Mouse (Mus musculus): ENCODE data around the gene Immt.

The Immt gene

GRCm38 (mm10) chr6:71830690-71831580, at the start of gene Immt:
Gene Immt (plus strand): TSS chr6:71831331.
- DNase-seq = peak; percentile 95 to 98

GRCm38 (mm10) chr6:71783165-71783564, 48.0 kb upstream of the Immt start:
- no peak for DNase-seq

- no peak for DNase-seq
Observed at GRCm38 (mm10) chr6:71788348-71788747, 42.8 kb upstream of the Immt start.

- DNase-seq = no peak
Observed at GRCm38 (mm10) chr6:71791771-71792170, 39.4 kb upstream of the Immt start.

- no peak for DNase-seq
Observed at GRCm38 (mm10) chr6:71799391-71799790, 31.7 kb upstream of the Immt start.

GRCm38 (mm10) chr6:71801011-71801713, 30.0 kb upstream of the Immt start:
- DNase-seq = no peak

- no peak for DNase-seq
Observed at GRCm38 (mm10) chr6:71801714-71802094, 29.4 kb upstream of the Immt start.

- DNase-seq = peak in 1 of 2 experiments; percentile 21
Observed at GRCm38 (mm10) chr6:71803609-71804008, 27.5 kb upstream of the Immt start.

- peak; percentile 72 to 78 for DNase-seq
Observed at GRCm38 (mm10) chr6:71804061-71804829, 26.9 kb upstream of the Immt start.

GRCm38 (mm10) chr6:71806713-71807112, 24.4 kb upstream of the Immt start:
- no peak for DNase-seq

- no peak for DNase-seq
Observed at GRCm38 (mm10) chr6:71809890-71810289, 21.2 kb upstream of the Immt start.

GRCm38 (mm10) chr6:71812820-71813219, 18.3 kb upstream of the Immt start:
- DNase-seq = no peak

- no peak for DNase-seq
Observed at GRCm38 (mm10) chr6:71819764-71820292, 11.3 kb upstream of the Immt start.

- DNase-seq = no peak
Observed at GRCm38 (mm10) chr6:71823085-71823484, 8.0 kb upstream of the Immt start.

GRCm38 (mm10) chr6:71823488-71823887, 7.6 kb upstream of the Immt start:
- DNase-seq = peak; percentile 92 to 96

- DNase-seq = no peak
Observed at GRCm38 (mm10) chr6:71823961-71824360, 7.2 kb upstream of the Immt start.

- DNase-seq = no peak
Observed at GRCm38 (mm10) chr6:71826869-71827268, 4.3 kb upstream of the Immt start, which contains the start of gene Mrpl35. Gene Mrpl35 (minus strand): TSS chr6:71826969.

GRCm38 (mm10) chr6:71829768-71830167, 1.4 kb upstream of the Immt start:
- DNase-seq = no peak

GRCm38 (mm10) chr6:71831581-71831960, 440 bp downstream of the Immt start:
- peak; percentile 95 to 96 for DNase-seq

GRCm38 (mm10) chr6:71836811-71837210, 5.7 kb downstream of the Immt start:
- DNase-seq = peak in 1 of 2 experiments; percentile 20

- DNase-seq = no peak
Observed at GRCm38 (mm10) chr6:71839815-71840214, 8.7 kb downstream of the Immt start.

- DNase-seq = no peak
Observed at GRCm38 (mm10) chr6:71840597-71841290, 9.6 kb downstream of the Immt start.
